Mouse (Mus musculus) bone marrow, adult 2 months (tissue): ENCODE measurements around the gene Grhl3.

Experiments
- CTCF ChIP-seq: fragments of 200-500 bp; IDR thresholded peaks from 2 replicates; pipeline ENCODE4 v1.5.1; 2011; ENCODE audit warnings: low read length, control low read depth; ENCODE audit not compliant: control insufficient read depth, insufficient read depth
- POLR2A ChIP-seq: fragments of 200-500 bp; IDR thresholded peaks from 2 replicates; pipeline ENCODE4 v1.6.1; 2011; ENCODE audit warnings: low read depth, mild to moderate bottlenecking, control low read depth, low read length, borderline replicate concordance; ENCODE audit not compliant: control insufficient read depth

- TF ChIP-seq POLR2A (no peak), CTCF (no peak)
Observed at GRCm38 (mm10) chr4:135545080-135545511, 28.3 kb downstream of the Grhl3 start.
